Mouse (Mus musculus) frontal cortex, adult 2 months (tissue): ENCODE data around the gene Lpxn. TPM values are rescaled to one million over a fixed set of nuclear protein-coding genes. Genes with fewer than 3 reads are reported as not detected.
A peak's percentile ranks its signal among the peaks of the same experiment; 100 is the strongest.

Source experiments
- DNase-seq, 2 experiments: peaks; one replicate each; pipeline ENCODE4 v3.0.0; 2022; ENCODE audit warnings: low spot score in 1 of 2; ENCODE audit errors: extremely low spot score in 1 of 2
- polyA plus RNA-seq: library from polyadenylated mRNA; depleted of rRNA; stranded (reverse); fragments of >200 nt; gene quantifications from 2 replicates; pipeline ENCODE4 v1.2.3, GENCODE M21; 2012; rRNA removed

The Lpxn gene
- polyA plus RNA-seq, 1 experiment, result 2.5 TPM

GRCm38 (mm10) chr19:12802830-12803229 is 6.8 kb downstream of the Lpxn start:
- DNase-seq, result peak; percentile 69 to 78

GRCm38 (mm10) chr19:12804237-12804636 is 8.2 kb downstream of the Lpxn start:
- DNase-seq, result no peak

GRCm38 (mm10) chr19:12805730-12806129 is 9.7 kb downstream of the Lpxn start:
- DNase-seq, result no peak

DNA sequence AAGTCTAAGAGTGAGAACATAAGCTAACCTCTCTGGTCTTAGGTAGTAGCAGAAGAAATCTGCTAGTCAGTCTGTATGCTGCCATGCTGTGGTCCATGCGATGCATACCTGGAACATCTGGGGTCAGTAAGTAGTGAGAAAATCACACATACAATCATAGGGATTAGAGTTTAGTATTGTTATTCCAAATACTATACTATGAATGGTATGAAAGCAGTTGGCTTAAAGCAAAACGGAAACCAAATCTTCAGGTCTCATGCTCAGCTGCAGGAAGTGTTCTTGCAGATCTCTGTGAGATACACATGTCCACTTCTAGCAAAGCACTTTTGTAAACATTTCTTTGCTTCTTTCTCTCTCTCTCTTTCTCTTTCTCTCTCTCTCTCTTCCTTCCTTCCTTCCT is 10.2 kb downstream of the Lpxn start:
- no peak for DNase-seq

DNA sequence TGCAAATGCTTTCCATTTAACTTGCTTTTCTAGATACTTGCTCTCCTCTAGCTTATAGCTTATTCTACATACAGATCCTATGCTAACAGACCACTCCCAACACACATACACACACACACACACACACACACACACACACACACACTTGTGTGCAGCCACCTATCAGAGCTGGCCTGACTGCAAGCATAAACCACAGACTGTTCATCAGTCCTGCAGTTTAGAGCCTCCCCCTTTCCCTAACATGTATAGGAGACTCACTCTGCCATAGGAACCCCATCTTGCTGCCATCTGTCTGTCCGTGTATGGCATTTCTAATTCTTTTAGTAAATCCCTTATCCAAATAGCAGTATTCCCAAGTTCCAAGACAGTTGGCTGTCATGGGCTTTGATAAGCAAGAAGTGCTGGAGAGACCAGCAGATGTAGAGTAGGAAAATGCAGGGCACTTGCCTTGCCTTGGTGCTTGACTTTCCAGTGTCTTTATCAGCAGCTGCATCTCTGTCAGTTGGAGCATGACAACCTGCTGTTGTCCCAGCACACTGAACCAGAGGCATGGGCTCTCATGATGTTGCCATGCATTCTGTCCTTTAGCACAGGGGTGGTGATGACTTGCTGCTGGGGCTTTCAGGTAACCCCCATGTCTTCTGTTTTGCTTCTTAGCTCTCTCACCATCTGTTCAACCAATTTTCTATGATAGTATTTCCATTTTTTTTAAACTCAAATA is 16.8 kb downstream of the Lpxn start:
- no peak for DNase-seq

- no peak for DNase-seq
These were observed 17.9 kb downstream of the Lpxn start for GRCm38 (mm10) chr19:12813883-12814282.

DNA sequence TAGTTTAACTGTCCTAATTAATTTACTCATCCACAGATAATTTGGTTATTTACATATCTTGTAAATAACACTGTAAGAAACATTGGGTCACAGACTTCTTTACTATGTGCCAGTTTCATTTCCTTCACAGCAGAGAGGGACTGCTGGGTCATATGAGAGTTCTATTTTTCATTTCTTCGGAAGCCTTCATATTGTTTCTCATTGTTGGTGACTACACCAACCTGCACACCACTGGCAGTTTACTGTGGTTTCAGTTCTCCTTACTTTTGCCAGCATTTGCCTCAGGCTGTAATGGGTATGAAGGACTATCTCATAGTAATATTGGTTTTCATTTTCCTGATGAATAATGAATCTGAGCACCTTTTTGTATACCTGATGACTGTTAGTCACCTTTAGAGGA is 22.5 kb downstream of the Lpxn start:
- no peak for DNase-seq

DNA sequence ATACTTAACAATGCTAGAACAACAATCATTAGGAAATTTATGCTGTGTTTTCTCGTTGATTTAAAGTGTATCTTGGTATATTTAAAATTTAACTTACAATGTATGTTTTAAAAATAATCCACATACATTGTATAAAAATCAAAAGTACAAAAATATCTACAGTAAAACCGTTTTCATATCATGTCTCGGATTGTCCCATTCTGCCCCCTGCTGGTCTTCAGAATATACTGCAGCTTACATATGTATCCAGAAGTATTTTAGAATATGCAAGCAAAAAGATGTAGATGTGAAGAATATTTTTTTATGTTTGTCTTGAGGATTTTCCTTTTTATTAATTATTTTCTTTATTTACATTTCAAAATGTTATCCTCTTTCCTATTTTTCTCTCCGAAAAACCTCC is 24.4 kb downstream of the Lpxn start:
- DNase-seq, result peak in 1 of 2 experiments; percentile 51

GRCm38 (mm10) chr19:12824549-12824948 is 28.6 kb downstream of the Lpxn start:
- DNase-seq, result no peak

DNA sequence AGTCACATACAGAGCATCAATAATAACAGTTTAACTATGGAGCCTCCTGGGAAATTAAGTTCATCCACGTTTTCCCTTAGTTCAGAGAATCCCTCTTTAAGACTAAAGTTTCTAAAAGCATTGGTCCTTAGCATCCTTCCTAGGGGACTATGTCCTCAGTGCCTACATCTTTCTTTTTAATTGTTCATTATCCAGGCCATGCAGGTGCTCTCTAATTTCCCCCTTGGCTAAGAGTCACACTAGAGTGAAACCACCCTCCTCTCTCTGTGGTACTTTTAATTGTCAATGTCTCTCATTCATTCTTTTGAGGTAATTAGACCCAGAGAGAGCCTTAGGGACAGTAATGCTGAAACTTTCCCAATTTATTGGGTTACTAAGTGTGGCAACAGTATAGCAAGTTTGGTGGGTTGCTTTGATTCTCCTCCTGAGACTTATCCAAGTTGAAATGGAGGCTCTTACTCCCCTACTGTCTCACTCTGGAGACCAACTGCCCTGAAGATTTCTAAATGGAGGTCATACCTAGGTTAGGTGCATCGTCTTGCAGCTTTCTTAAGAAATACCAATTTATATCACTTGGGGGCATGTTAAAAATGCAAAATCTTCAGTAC is 34.9 kb downstream of the Lpxn start:
- DNase-seq, result no peak

DNA sequence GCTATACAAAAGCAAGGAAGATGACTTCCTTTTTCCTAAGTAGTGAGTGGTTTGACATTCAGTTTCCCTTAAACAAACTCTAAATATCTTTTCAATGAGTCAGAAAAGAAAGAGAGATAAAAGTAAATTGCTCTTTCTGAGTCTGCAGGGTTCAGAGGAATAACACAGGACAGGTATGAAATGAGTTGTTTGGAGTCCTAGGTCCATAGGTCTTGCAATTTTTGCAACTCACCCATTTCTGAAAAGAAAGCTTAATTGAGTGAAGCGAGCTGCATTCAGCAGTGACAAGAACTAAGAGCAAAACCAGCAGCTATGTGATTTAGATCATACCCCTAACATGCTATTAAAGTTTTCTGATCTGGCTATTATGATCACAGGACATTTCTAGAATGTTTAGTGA is 35.6 kb downstream of the Lpxn start:
- no peak for DNase-seq

DNA sequence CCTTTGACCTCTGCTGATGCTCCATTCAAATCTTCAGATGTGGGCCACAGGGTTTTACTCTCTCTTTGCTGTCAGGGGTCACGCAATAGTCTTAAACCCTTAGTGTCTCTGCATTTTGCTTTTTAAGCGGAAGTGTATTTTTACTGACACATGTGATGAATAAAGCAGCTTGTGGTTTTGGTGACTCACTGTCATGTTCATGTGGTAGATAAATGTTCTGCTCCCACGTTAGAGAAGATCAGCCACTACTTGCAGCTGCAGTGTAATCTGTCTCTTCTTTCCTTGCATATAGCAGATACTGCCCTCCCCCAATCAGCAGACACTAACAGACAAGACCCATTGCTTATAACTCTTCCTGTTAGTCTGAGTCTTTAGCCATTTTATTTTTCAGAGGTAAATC is 37.6 kb downstream of the Lpxn start:
- DNase-seq, result peak; percentile 14 to 31

DNA sequence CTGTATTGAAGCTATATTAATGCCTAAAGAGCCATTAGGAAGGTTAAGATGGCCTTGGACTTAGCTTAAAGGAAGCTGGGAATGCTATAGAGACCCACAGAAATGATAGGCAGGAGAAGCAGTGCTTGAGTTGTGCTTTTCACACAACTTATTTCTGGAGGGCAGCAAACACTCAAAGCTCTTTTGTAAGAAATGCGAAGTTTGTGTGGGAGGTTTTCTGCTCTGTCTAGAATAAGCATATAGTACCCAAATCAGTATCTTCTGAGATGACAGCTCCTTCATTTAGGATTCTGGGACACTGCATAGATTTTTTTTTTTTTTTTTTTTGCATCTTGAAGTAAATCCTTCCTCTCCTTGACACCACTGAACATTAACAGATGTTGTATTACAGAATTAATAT is 42.5 kb downstream of the Lpxn start:
- DNase-seq, result peak; percentile 7 to 20

DNA sequence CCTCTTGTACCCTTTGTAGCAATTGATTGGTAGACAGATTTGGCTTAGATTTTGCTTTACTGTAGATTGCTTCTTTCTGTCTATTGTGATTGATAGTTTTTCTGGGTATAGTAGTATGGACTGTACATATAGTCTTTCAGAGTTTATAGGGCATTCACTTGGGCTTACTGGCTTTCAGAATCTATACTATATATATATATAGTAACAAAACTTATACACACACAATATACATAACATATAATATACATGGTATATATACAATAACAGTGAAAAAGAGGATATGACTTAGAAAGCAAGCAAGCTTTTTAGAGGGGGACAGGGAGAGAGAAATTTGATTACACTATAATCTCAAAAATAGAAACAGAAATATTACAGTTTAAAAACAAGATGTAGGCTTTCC is 50.4 kb downstream of the Lpxn start, which contains the start of gene Gm5244:
Gene Gm5244 (plus strand): TSS at position 301 of the 400 bp plus-strand sequence.
- no peak for DNase-seq

DNA sequence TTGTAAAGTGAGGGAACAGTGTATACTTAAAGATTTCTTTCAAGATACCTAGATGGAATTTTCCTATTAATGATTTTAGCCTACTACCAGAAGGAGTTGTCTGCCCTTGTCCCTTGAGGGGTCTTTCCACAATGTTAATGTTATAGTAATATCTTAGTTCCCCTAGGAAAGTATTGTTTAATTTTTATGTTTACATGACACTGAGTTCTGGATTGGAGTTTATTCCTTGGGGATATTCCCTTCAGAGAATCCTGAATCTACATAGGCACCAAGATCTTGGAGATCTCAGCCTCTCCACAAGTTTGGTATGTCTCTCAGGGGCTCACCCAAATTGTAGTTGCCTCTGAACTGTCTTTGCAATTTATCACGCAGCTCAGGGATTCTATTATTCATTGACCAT is 61.0 kb downstream of the Lpxn start, which contains the start of gene Olfr1444:
Gene Olfr1444 (plus strand): TSS at position 301 of the 400 bp plus-strand sequence.
- no peak for DNase-seq

Other genes with a start within 250 kb of the Lpxn start
- 0.14 and 0.17 TPM in 2 replicates for gene Gm4952, start 196.2 kb upstream of the Lpxn start, polyA plus RNA-seq
- gene Glyat, start 162.9 kb upstream of the Lpxn start, polyA plus RNA-seq, result not detected in 2 replicates
- gene Olfr1442, start 125.8 kb upstream of the Lpxn start, polyA plus RNA-seq, result not detected in 2 replicates
- not detected in 2 replicates for gene Olfr1443, start 118.1 kb upstream of the Lpxn start, polyA plus RNA-seq
- gene Keg1, start 100.4 kb upstream of the Lpxn start, polyA plus RNA-seq, result not detected in 2 replicates
- 3.3 and 3.9 TPM in 2 replicates for gene Cntf, start 30.6 kb upstream of the Lpxn start, polyA plus RNA-seq
- gene Zfp91, start 67 bp upstream of the Lpxn start, polyA plus RNA-seq, result 46.6 and 50.8 TPM in 2 replicates
- not detected in 2 replicates for gene Gm5244, start 50.5 kb downstream of the Lpxn start, polyA plus RNA-seq
- not detected in 2 replicates for gene Olfr1444, start 61.1 kb downstream of the Lpxn start, polyA plus RNA-seq
- gene Olfr1445, start 87.7 kb downstream of the Lpxn start, polyA plus RNA-seq, result not detected in 2 replicates
- not detected in 2 replicates for gene Olfr1446, start 97.3 kb downstream of the Lpxn start, polyA plus RNA-seq
- gene Olfr1447, start 107.5 kb downstream of the Lpxn start, polyA plus RNA-seq, result 0.06 TPM in 1 of 2 replicates, not detected in the other
- 0.04 TPM in 1 of 2 replicates, not detected in the other for gene Olfr1448, start 128.2 kb downstream of the Lpxn start, polyA plus RNA-seq
- not detected in 2 replicates for gene Olfr1449, start 134.6 kb downstream of the Lpxn start, polyA plus RNA-seq
- gene Olfr1450, start 154.1 kb downstream of the Lpxn start, polyA plus RNA-seq, result not detected in 2 replicates
- not detected in 2 replicates for gene Olfr1451, start 198.8 kb downstream of the Lpxn start, polyA plus RNA-seq
- gene Olfr1453, start 232.1 kb downstream of the Lpxn start, polyA plus RNA-seq, result not detected in 2 replicates